Mouse (Mus musculus): ENCODE measurements around the gene Nos1ap.

Nos1ap gene

GRCm38 (mm10) chr1:170586715-170587114 lies 2.9 kb downstream of the Nos1ap start:
- DNase-seq, result no peak

GRCm38 (mm10) chr1:170583925-170584324 lies 5.7 kb downstream of the Nos1ap start:
- no peak for DNase-seq

GRCm38 (mm10) chr1:170582341-170582740 lies 7.3 kb downstream of the Nos1ap start:
- DNase-seq, result no peak

- no peak for DNase-seq
Measured at GRCm38 (mm10) chr1:170580485-170581110, 9.1 kb downstream of the Nos1ap start.

GRCm38 (mm10) chr1:170579476-170579875 lies 10.2 kb downstream of the Nos1ap start:
- DNase-seq, result no peak

- no peak for DNase-seq
Measured at GRCm38 (mm10) chr1:170579063-170579462, 10.6 kb downstream of the Nos1ap start.

- DNase-seq, result no peak
Measured at GRCm38 (mm10) chr1:170576728-170577065, 13.0 kb downstream of the Nos1ap start.

- DNase-seq, result no peak
Measured at GRCm38 (mm10) chr1:170576012-170576727, 13.5 kb downstream of the Nos1ap start.

- no peak for DNase-seq
Measured at GRCm38 (mm10) chr1:170573117-170573516, 16.5 kb downstream of the Nos1ap start.

GRCm38 (mm10) chr1:170566969-170567368 lies 22.7 kb downstream of the Nos1ap start:
- no peak for DNase-seq

GRCm38 (mm10) chr1:170566538-170566937 lies 23.1 kb downstream of the Nos1ap start:
- DNase-seq, result no peak

- DNase-seq, result no peak
Measured at GRCm38 (mm10) chr1:170564926-170565325, 24.7 kb downstream of the Nos1ap start.

- DNase-seq, result no peak
Measured at GRCm38 (mm10) chr1:170562431-170562830, 27.2 kb downstream of the Nos1ap start.

- no peak for DNase-seq
Measured at GRCm38 (mm10) chr1:170560768-170561167, 28.9 kb downstream of the Nos1ap start.

- DNase-seq, result no peak
Measured at GRCm38 (mm10) chr1:170557962-170558361, 31.7 kb downstream of the Nos1ap start.

- no peak for DNase-seq
Measured at GRCm38 (mm10) chr1:170556696-170557095, 33.0 kb downstream of the Nos1ap start.

GRCm38 (mm10) chr1:170554939-170555293 lies 34.7 kb downstream of the Nos1ap start:
- DNase-seq, result peak; percentile 46

- no peak for DNase-seq
Measured at GRCm38 (mm10) chr1:170554235-170554938, 35.3 kb downstream of the Nos1ap start.

GRCm38 (mm10) chr1:170550649-170551440 lies 38.8 kb downstream of the Nos1ap start:
- DNase-seq, result no peak

- DNase-seq, result peak; percentile 45
Measured at GRCm38 (mm10) chr1:170549059-170549458, 40.6 kb downstream of the Nos1ap start.

GRCm38 (mm10) chr1:170548192-170548795 lies 41.4 kb downstream of the Nos1ap start:
- no peak for DNase-seq

- DNase-seq, result no peak
Measured at GRCm38 (mm10) chr1:170546297-170546696, 43.4 kb downstream of the Nos1ap start.

GRCm38 (mm10) chr1:170545286-170545685 lies 44.4 kb downstream of the Nos1ap start:
- DNase-seq, result no peak
